Mouse (Mus musculus) urinary bladder, adult 18-20 months (tissue): ENCODE results near the gene Anp32b.

Source experiments
- DNase-seq, 2 experiments: peaks; one replicate each; pipeline ENCODE4 v3.0.0; 2022; ENCODE audit warnings: low spot score in 2 of 2, mixed read lengths in 2 of 2

Gene Anp32b

DNA sequence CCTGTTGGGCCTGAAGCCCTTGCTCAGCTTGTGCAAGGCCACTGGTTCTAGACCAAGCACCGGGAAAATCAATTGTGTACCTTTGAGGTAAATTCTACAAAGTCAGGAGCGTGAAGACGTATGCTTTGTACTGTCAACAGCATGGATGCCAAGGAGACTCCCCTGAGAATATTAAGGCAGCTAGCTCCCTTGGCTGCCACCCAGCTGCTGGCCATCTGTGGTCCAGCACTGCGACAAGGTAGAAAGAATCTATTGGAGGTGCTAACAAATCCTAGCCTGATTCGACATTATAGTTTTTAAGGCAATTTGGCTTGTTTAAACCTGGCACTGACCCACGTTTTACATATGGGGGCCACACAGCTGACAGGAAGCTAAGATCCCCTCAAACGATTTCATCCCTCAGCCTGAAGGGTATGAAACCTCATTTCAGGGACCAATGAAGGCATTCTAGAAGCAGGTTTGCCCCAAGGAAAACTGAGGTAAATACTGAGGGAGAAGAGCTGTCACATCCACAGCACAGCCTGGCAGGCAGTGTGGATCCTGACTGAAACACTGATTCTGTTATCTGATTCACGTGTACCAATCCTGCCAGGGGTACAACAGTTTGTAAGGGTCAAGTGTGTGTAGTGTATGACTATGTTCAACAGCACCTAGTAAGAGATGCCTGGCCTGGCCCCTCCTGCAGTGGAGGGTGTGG is 54.8 kb downstream of the Anp32b start:
- DNase-seq, result no peak

DNA sequence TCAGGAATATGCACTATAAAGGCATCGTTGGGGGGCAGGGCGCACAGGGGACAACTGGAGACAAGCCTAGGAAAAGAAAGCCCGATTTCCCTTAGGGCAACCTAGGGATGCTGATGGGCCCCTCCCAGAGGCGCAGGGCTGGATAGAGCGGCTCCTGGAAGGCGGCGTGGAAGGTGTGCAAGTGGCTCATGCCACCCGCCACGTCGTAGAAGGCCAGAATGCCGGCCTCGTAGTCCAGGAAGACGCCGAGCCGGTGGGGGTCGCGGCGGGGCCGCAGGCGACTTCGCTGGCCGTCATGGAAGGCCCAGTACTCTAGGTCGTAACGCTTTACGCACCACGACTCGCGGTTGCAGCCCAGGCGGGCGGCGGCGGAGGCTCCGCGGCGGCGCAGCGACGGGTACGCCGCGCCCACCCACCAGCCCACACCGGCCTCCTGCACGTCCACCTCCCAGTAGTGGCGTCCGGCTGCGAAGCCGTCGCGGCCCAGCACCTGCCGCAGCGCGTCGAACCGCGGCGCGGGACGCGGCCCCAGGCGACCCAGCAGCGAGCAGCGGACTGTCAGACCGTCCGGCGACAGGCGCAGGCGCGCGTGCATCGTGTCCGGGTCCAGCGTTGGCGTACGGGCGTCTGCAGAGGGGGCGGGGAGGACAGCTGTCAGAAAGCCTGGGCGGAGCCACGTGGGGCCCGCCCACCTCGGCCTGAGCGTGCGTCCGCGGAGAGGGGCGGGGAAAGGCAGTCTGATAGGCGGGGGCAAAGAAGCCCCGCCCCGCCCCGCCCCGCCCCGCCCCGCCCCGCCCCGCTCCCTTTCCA is 56.3 kb downstream of the Anp32b start:
- peak; percentile 88 to 94 for DNase-seq

GRCm38 (mm10) chr4:46507736-46508460 is 57.2 kb downstream of the Anp32b start:
- peak; percentile 79 to 86 for DNase-seq

DNA sequence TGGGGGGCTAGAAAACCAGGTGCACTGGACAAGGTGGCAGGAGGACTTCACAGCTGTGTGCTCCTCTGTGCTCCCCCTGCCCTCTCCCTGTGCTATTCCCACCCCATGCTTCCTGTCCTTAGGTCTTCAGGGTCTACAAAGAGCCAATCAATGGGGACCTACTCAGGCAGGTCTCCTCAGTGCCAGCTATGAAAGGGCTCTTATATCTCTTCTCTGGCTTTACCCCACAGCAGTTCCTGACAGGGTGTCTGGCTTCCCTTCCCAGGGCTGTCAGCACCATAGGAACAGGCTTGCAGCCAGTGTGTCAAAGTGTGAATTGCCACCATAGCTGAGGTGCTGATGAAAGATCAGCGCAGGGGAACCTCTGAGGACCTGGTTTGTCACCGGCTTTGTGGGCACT is 69.8 kb downstream of the Anp32b start:
- DNase-seq, result no peak

DNA sequence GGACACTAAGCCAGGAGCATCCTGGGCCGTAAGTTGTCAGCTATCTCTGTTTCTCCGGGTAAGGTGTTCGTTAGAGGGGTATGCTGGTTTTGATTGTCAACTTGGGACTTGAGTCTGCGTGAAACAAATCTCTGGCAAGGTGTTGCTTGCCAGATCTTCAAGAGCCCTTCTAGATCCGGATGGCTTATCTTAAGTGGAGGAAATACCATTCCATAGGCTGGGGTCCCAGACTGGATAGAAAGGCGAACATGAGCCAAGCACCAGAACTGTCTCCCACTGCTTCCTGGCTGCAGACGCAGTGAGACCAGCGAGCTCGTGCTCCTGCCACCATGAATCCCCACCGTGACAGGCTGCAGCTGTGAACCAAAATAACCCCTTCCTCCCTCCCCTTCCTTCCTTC is 70.8 kb downstream of the Anp32b start:
- DNase-seq, result no peak
